Mouse (Mus musculus): ENCODE measurements at regions not wholly inside any gene's neighbourhood (a gene's known extent, or its start where the extent isn't known, plus 50 kb on each side); places are given as distances from the start of the nearest gene placed in this dataset.
"Not testable (repeated sequence)": the region's sequence is repeated elsewhere in the genome, so short reads cannot be mapped to it uniquely, and the experiment has no call there.

DNA sequence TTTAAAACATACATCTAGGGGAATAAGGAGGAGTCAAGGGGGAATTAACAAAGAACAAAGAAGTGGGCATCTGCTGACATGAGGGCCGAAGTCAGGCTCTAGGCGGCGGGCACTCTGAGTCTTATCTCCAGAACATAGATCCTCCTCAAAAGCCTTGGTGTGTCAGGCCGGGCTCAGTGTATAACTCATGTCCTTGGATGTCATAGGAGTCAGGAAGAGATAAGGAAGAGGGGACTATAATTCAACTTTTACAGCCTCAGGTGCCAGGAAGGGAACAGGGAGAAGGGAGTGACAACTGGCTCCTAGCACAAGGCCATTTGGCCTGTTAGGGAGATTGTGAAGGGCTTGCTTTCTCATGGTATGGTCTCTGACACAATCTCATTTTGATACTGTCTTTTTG, 185.9 kb upstream of the Ube2e2 start:
- not testable (repeated sequence) for H3K9me3 ChIP-seq (ENCODE audit: control insufficient read depth, low read length); ATAC-seq (ENCODE audit: low FRiP score, low TSS enrichment); H3K4me2 ChIP-seq (replicated peaks; ENCODE audit: low read depth, low read length); H3K36me3 ChIP-seq (ENCODE audit: control insufficient read depth, insufficient read depth, low read length); H3K9ac ChIP-seq (ENCODE audit: low read depth, low read length); H3K27ac ChIP-seq (ENCODE audit: low read depth, low read length); H3K27me3 ChIP-seq (ENCODE audit: control insufficient read depth, insufficient read depth, low read length); H3K4me3 ChIP-seq (ENCODE audit: low read length); H3K4me1 ChIP-seq (ENCODE audit: control insufficient read depth, insufficient read depth, low read length)
- WGBS, result 87% methylated on average over 4 of the region's 4 CpGs

DNA sequence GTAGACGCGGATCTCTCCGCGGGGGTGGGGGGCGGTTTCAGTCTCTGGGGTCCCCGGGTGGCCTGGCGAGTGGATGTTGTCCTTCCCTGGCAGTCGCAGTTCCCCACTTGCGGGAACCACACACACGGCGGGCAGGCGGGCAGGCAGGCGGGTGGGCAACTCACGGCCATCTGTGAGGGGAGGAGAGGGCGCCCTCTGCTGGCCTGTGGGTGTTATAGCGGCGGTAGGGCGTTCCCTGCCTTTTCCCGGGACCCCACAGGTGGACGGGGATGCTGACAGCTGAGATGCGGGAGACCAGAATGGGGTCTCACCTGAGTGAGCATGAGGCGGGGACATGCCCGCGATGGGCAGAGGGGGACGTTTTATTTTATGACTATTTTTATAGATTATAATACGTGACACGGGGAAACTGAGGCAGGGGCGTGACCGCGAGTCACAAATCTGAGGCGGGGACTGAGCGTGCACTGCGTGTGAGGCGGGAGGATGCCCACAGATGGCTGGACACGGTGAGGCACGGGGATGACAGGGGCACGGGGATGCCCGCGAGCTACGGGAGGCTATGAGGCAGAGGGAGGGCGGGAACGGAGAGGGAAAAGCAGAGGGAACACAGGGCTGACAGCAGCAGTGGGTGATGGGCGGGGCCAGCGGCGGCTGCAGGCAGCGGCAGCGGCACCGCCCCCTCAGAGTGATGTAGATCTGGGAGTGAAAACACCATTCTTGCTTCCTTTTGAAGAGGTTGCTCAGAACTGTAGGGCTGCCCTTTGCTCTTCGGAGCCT, 148.1 kb upstream of the Ube2e2 start:
- peak overlapping the region; percentile 40; the same call in 1 of the 2 replicates for H3K9ac ChIP-seq (ENCODE audit: low read depth, low read length)
- 2% methylated on average over 44 of the region's 49 CpGs for WGBS
- H3K4me3 ChIP-seq (ENCODE audit: low read length), result peak overlapping the region; percentile 45
- H3K27me3 ChIP-seq (ENCODE audit: control insufficient read depth, insufficient read depth, low read length), result no peaks in the 10 kb centered on the region
- H3K4me1 ChIP-seq (ENCODE audit: control insufficient read depth, insufficient read depth, low read length), result no peaks in the 10 kb centered on the region
- no peak overlapping the region for H3K27ac ChIP-seq (ENCODE audit: low read depth, low read length)
- ATAC-seq (ENCODE audit: low FRiP score, low TSS enrichment), result peak; percentile 88
- H3K4me2 ChIP-seq (replicated peaks; ENCODE audit: low read depth, low read length), result peak overlapping the region; percentile 72
- H3K36me3 ChIP-seq (ENCODE audit: control insufficient read depth, insufficient read depth, low read length), result no peaks in the 10 kb centered on the region
- H3K9me3 ChIP-seq (ENCODE audit: control insufficient read depth, low read length), result no peaks in the 10 kb centered on the region

GRCm38 (mm10) chr14:19020102-19020501, 126.0 kb upstream of the Ube2e2 start:
- WGBS, result 35% methylated on average over 2 of the region's 2 CpGs
- Histone ChIP-seq H3K4me2 (replicated peaks; ENCODE audit: low read depth, low read length) (no peak overlapping the region), H3K4me3 (ENCODE audit: low read length) (no peak overlapping the region), H3K9ac (ENCODE audit: low read depth, low read length) (no peak overlapping the region), H3K36me3 (ENCODE audit: control insufficient read depth, insufficient read depth, low read length) (no peaks in the 10 kb centered on the region), H3K27me3 (ENCODE audit: control insufficient read depth, insufficient read depth, low read length) (no peaks in the 10 kb centered on the region), H3K9me3 (ENCODE audit: control insufficient read depth, low read length) (no peaks in the 10 kb centered on the region), H3K27ac (ENCODE audit: low read depth, low read length) (no peak overlapping the region), H3K4me1 (ENCODE audit: control insufficient read depth, insufficient read depth, low read length) (no peaks in the 10 kb centered on the region)
- no peak for ATAC-seq (ENCODE audit: low FRiP score, low TSS enrichment)

GRCm38 (mm10) chr14:19015406-19015805, 121.3 kb upstream of the Ube2e2 start:
- no peaks in the 10 kb centered on the region for H3K9me3 ChIP-seq (ENCODE audit: control insufficient read depth, low read length)
- no peaks in the 10 kb centered on the region for H3K36me3 ChIP-seq (ENCODE audit: control insufficient read depth, insufficient read depth, low read length)
- no peaks in the 10 kb centered on the region for H3K4me1 ChIP-seq (ENCODE audit: control insufficient read depth, insufficient read depth, low read length)
- no peak overlapping the region for H3K27ac ChIP-seq (ENCODE audit: low read depth, low read length)
- H3K27me3 ChIP-seq (ENCODE audit: control insufficient read depth, insufficient read depth, low read length), result no peaks in the 10 kb centered on the region
- WGBS, result 28% methylated on average over 4 of the region's 4 CpGs
- no peak overlapping the region for H3K4me3 ChIP-seq (ENCODE audit: low read length)
- 0 out of 2 replicates have a peak, but pooled peaks have one; percentile 60 for ATAC-seq (ENCODE audit: low FRiP score, low TSS enrichment)
- no peak overlapping the region for H3K9ac ChIP-seq (ENCODE audit: low read depth, low read length)
- H3K4me2 ChIP-seq (replicated peaks; ENCODE audit: low read depth, low read length), result no peak overlapping the region

DNA sequence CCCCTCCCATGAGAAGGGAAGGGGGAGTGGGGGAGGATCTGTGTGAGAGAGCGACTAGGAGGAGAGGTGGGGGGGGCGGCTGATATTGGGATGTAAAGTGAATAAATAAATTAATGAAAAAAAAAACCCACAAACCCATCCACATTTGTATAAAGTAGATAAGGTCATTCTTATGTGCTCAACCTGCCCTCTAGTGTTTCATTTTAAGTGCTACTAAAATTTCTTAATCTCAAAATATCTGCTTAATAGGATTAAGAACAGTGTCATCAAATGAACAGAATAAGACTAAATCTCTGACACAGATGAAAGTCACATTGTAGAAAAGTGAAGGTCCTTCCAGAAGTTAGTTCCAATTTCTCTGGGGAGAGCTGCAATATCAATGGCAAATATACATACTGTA, 119.5 kb upstream of the Ube2e2 start:
- H3K27ac ChIP-seq (ENCODE audit: low read depth, low read length); H3K36me3 ChIP-seq (ENCODE audit: control insufficient read depth, insufficient read depth, low read length); H3K9me3 ChIP-seq (ENCODE audit: control insufficient read depth, low read length); H3K27me3 ChIP-seq (ENCODE audit: control insufficient read depth, insufficient read depth, low read length); H3K4me3 ChIP-seq (ENCODE audit: low read length); H3K4me2 ChIP-seq (replicated peaks; ENCODE audit: low read depth, low read length); ATAC-seq (ENCODE audit: low FRiP score, low TSS enrichment); H3K4me1 ChIP-seq (ENCODE audit: control insufficient read depth, insufficient read depth, low read length); H3K9ac ChIP-seq (ENCODE audit: low read depth, low read length): not testable (repeated sequence)
- WGBS, result 70% methylated on average over 2 of the region's 2 CpGs

DNA sequence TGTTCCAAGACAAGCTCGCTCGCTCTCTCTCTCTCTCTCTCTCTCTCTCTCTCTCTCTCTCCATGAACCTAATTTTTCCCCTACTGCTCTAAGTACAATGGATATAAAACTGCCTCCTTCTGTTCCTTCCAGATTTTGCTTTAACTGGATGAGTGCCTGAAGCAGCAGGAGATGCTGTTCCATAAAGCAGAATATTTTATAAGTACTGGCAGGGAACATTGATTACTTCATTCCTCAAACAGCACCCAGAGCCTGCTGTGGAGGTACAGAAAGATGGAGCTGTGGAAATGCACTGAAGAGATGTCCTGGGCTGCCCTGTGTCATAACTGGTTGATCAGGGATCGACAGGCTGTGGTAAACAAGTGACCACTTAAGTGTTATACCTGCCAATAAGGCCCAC, 89.8 kb upstream of the Ube2e2 start:
- H3K9me3 ChIP-seq (ENCODE audit: control insufficient read depth, low read length), result no peaks in the 10 kb centered on the region
- no peak overlapping the region for H3K4me2 ChIP-seq (replicated peaks; ENCODE audit: low read depth, low read length)
- H3K27ac ChIP-seq (ENCODE audit: low read depth, low read length), result no peak overlapping the region
- no peaks in the 10 kb centered on the region for H3K27me3 ChIP-seq (ENCODE audit: control insufficient read depth, insufficient read depth, low read length)
- ATAC-seq (ENCODE audit: low FRiP score, low TSS enrichment), result no peak
- H3K9ac ChIP-seq (ENCODE audit: low read depth, low read length), result no peak overlapping the region
- H3K36me3 ChIP-seq (ENCODE audit: control insufficient read depth, insufficient read depth, low read length), result no peaks in the 10 kb centered on the region
- WGBS, result 92% methylated on average over 3 of the region's 3 CpGs
- H3K4me1 ChIP-seq (ENCODE audit: control insufficient read depth, insufficient read depth, low read length), result no peaks in the 10 kb centered on the region
- H3K4me3 ChIP-seq (ENCODE audit: low read length), result no peak overlapping the region

GRCm38 (mm10) chr14:18963864-18964263, 69.8 kb upstream of the Ube2e2 start:
- ATAC-seq (ENCODE audit: low FRiP score, low TSS enrichment), result no peak
- H3K36me3 ChIP-seq (ENCODE audit: control insufficient read depth, insufficient read depth, low read length), result no peaks in the 10 kb centered on the region
- no peaks in the 10 kb centered on the region for H3K27me3 ChIP-seq (ENCODE audit: control insufficient read depth, insufficient read depth, low read length)
- 100% methylated on average over 1 of the region's 1 CpGs for WGBS
- no peaks in the 10 kb centered on the region for H3K4me1 ChIP-seq (ENCODE audit: control insufficient read depth, insufficient read depth, low read length)
- H3K27ac ChIP-seq (ENCODE audit: low read depth, low read length), result no peak overlapping the region
- no peaks in the 10 kb centered on the region for H3K9me3 ChIP-seq (ENCODE audit: control insufficient read depth, low read length)
- H3K4me2 ChIP-seq (replicated peaks; ENCODE audit: low read depth, low read length), result no peak overlapping the region
- no peak overlapping the region for H3K9ac ChIP-seq (ENCODE audit: low read depth, low read length)
- H3K4me3 ChIP-seq (ENCODE audit: low read length), result no peak overlapping the region

- Histone ChIP-seq H3K4me1 (ENCODE audit: control insufficient read depth, insufficient read depth, low read length) (no peaks in the 10 kb centered on the region), H3K4me2 (replicated peaks; ENCODE audit: low read depth, low read length) (no peak overlapping the region), H3K9ac (ENCODE audit: low read depth, low read length) (no peak overlapping the region), H3K4me3 (ENCODE audit: low read length) (no peak overlapping the region), H3K9me3 (ENCODE audit: control insufficient read depth, low read length) (no peaks in the 10 kb centered on the region), H3K27ac (ENCODE audit: low read depth, low read length) (no peak overlapping the region), H3K36me3 (ENCODE audit: control insufficient read depth, insufficient read depth, low read length) (no peaks in the 10 kb centered on the region), H3K27me3 (ENCODE audit: control insufficient read depth, insufficient read depth, low read length) (no peaks in the 10 kb centered on the region)
- WGBS, result 86% methylated on average over 2 of the region's 2 CpGs
- ATAC-seq (ENCODE audit: low FRiP score, low TSS enrichment), result no peak
Measured at GRCm38 (mm10) chr14:18963287-18963686, 69.2 kb upstream of the Ube2e2 start.
